Mouse (Mus musculus): ENCODE measurements around the gene Prep.
A peak's percentile ranks its signal among the peaks of the same experiment; 100 is the strongest.
"Not testable (repeated sequence)": the region's sequence is repeated elsewhere in the genome, so short reads cannot be mapped to it uniquely, and the experiment has no call there.

Gene Prep

GRCm38 (mm10) chr10:45076585-45076984, 9.6 kb downstream of the Prep start:
- DNase-seq (ENCODE audit: low spot score) = no peak

GRCm38 (mm10) chr10:45077353-45077752, 10.3 kb downstream of the Prep start:
- no peak for DNase-seq (ENCODE audit: low spot score)

- DNase-seq (ENCODE audit: low spot score) = no peak
Observed at GRCm38 (mm10) chr10:45079756-45080155, 12.8 kb downstream of the Prep start.

- no peak for DNase-seq (ENCODE audit: low spot score)
Observed at GRCm38 (mm10) chr10:45080490-45080889, 13.5 kb downstream of the Prep start.

GRCm38 (mm10) chr10:45082730-45083129, 15.7 kb downstream of the Prep start:
- no peak for DNase-seq (ENCODE audit: low spot score)

GRCm38 (mm10) chr10:45084002-45084401, 17.0 kb downstream of the Prep start:
- DNase-seq (ENCODE audit: low spot score) = not testable (repeated sequence)

- no peak for DNase-seq (ENCODE audit: low spot score)
Observed at GRCm38 (mm10) chr10:45084471-45084870, 17.5 kb downstream of the Prep start.

- no peak for DNase-seq (ENCODE audit: low spot score)
Observed at GRCm38 (mm10) chr10:45085315-45085714, 18.3 kb downstream of the Prep start.

GRCm38 (mm10) chr10:45086637-45087036, 19.6 kb downstream of the Prep start:
- no peak for DNase-seq (ENCODE audit: low spot score)

GRCm38 (mm10) chr10:45091462-45092079, 24.6 kb downstream of the Prep start:
- no peak for DNase-seq (ENCODE audit: low spot score)

GRCm38 (mm10) chr10:45092080-45093056, 25.4 kb downstream of the Prep start:
- no peak for DNase-seq (ENCODE audit: low spot score)

- peak; percentile 35 for DNase-seq (ENCODE audit: low spot score)
Observed at GRCm38 (mm10) chr10:45098751-45099150, 31.7 kb downstream of the Prep start.

- no peak for DNase-seq (ENCODE audit: low spot score)
Observed at GRCm38 (mm10) chr10:45100473-45100872, 33.5 kb downstream of the Prep start.

- DNase-seq (ENCODE audit: low spot score) = no peak
Observed at GRCm38 (mm10) chr10:45103184-45103583, 36.2 kb downstream of the Prep start.

- peak; percentile 31 for DNase-seq (ENCODE audit: low spot score)
Observed at GRCm38 (mm10) chr10:45104098-45104497, 37.1 kb downstream of the Prep start.

GRCm38 (mm10) chr10:45104535-45105079, 37.6 kb downstream of the Prep start:
- no peak for DNase-seq (ENCODE audit: low spot score)

GRCm38 (mm10) chr10:45106541-45106940, 39.5 kb downstream of the Prep start:
- DNase-seq (ENCODE audit: low spot score) = no peak

- no peak for DNase-seq (ENCODE audit: low spot score)
Observed at GRCm38 (mm10) chr10:45107313-45107712, 40.3 kb downstream of the Prep start.

- DNase-seq (ENCODE audit: low spot score) = no peak
Observed at GRCm38 (mm10) chr10:45109041-45109440, 42.0 kb downstream of the Prep start.

- no peak for DNase-seq (ENCODE audit: low spot score)
Observed at GRCm38 (mm10) chr10:45109974-45110373, 43.0 kb downstream of the Prep start.

- DNase-seq (ENCODE audit: low spot score) = no peak
Observed at GRCm38 (mm10) chr10:45112927-45113326, 45.9 kb downstream of the Prep start.

GRCm38 (mm10) chr10:45114462-45114861, 47.5 kb downstream of the Prep start:
- no peak for DNase-seq (ENCODE audit: low spot score)

- DNase-seq (ENCODE audit: low spot score) = no peak
Observed at GRCm38 (mm10) chr10:45116832-45117231, 49.8 kb downstream of the Prep start.

Measured in ovary, postnatal 14 days (tissue).